Mouse (Mus musculus) ES-E14 (cell line): ENCODE measurements around the gene Car10. TPM values are rescaled to one million over a fixed set of nuclear protein-coding genes. Genes with fewer than 3 reads are reported as not detected.

ENCODE experiments used
- DNase-seq: peaks from one replicate; pipeline ENCODE4 v3.0.0-alpha.2; 2013; ENCODE audit warnings: low read depth, low spot score
- H3K27ac ChIP-seq: 2 replicates; pipeline ENCODE4 v1.5.1; 2012; ENCODE audit warnings: low read depth, mild to moderate bottlenecking, low read length, moderate library complexity, mixed read lengths; ENCODE audit not compliant: poor library complexity, insufficient read depth, severe bottlenecking
- H3K36me3 ChIP-seq: 2 replicates; pipeline ENCODE4 v1.6.1; 2012; ENCODE audit warnings: mild to moderate bottlenecking, low read length, moderate library complexity, mixed read lengths; ENCODE audit not compliant: control insufficient read depth, poor library complexity, insufficient read depth, severe bottlenecking
- H3K4me1 ChIP-seq, 2 experiments: fragments of 150-350 bp in 1 of 2; sonication (generic) in 1 of 2; 2 replicates each; pipeline ENCODE4 v1.6.1; 2012; ENCODE audit warnings: low read length in 2 of 2, mild to moderate bottlenecking in 1 of 2, mixed read lengths in 1 of 2; ENCODE audit not compliant: control insufficient read depth in 2 of 2, insufficient read depth in 2 of 2, poor library complexity in 1 of 2
- H3K4me3 ChIP-seq, 2 experiments: fragments of 150-350 bp in 1 of 2; sonication (generic) in 1 of 2; 2 replicates each; pipeline ENCODE4 v1.5.1; 2012; ENCODE audit warnings: low read length in 2 of 2, low read depth in 1 of 2, mild to moderate bottlenecking in 1 of 2, mixed read lengths in 1 of 2; ENCODE audit not compliant: insufficient read depth in 1 of 2, poor library complexity in 1 of 2, severe bottlenecking in 1 of 2
- H3K9ac ChIP-seq: 2 replicates; pipeline ENCODE4 v1.6.1; 2012; ENCODE audit warnings: low read depth, mild to moderate bottlenecking, low read length, mixed read lengths; ENCODE audit not compliant: poor library complexity, insufficient read depth, severe bottlenecking
- H3K9me3 ChIP-seq: fragments of 150-350 bp; sonication (generic); 2 replicates; pipeline ENCODE4 v1.6.1; 2012; ENCODE audit warnings: low read depth, mild to moderate bottlenecking, low read length; ENCODE audit not compliant: control insufficient read depth, insufficient read depth
- CHD2 ChIP-seq: IDR thresholded peaks from 2 replicates; pipeline ENCODE4 v1.6.1; 2014; ENCODE audit warnings: mild to moderate bottlenecking, low read depth, low read length, inconsistent platforms
- HCFC1 ChIP-seq: IDR thresholded peaks from 2 replicates; pipeline ENCODE4 v1.6.1; 2012; ENCODE audit warnings: low read length, inconsistent platforms, borderline replicate concordance; ENCODE audit not compliant: insufficient read depth
- MAFK ChIP-seq: IDR thresholded peaks from 2 replicates; pipeline ENCODE4 v1.6.1; 2014; ENCODE audit warnings: mild to moderate bottlenecking, low read depth, low read length, inconsistent platforms; ENCODE audit not compliant: insufficient read depth
- ZC3H11A ChIP-seq: IDR thresholded peaks from 2 replicates; pipeline ENCODE4 v1.6.1; 2012; ENCODE audit warnings: low read depth, mild to moderate bottlenecking, inconsistent platforms, low read length, borderline replicate concordance
- ZNF384 ChIP-seq: IDR thresholded peaks from 2 replicates; pipeline ENCODE4 v1.6.1; 2012; ENCODE audit warnings: low read depth, low read length, inconsistent platforms
- in situ Hi-C, 2 experiments: fragments of 600-800 bp; cut with MboI; formaldehyde crosslinking; loops; one replicate each; pipeline ENCODE4 v1.15.1; 2025; ENCODE audit warnings: low sequenced_read_pairs in 2 of 2, inconsistent platforms in 1 of 2; ENCODE audit not compliant: unreplicated experiment in 2 of 2
- total RNA-seq: library from RNA; depleted of rRNA; stranded (reverse); fragments of 300-350 nt; gene quantifications from 2 replicates; pipeline ENCODE4 v1.2.3, GENCODE M21; 2012

The Car10 gene
- total RNA-seq, 1 experiment = not detected

GRCm38 (mm10) chr11:93599755-93600154, 501.9 kb downstream of the Car10 start:
- H3K4me1 ChIP-seq = peaks cover 0 to 8% of the 10 kb centered on the region in 2 experiments; a peak in 1 of 4 replicates
- no peak overlapping the region for H3K4me3 ChIP-seq
- no peak overlapping the region for H3K27ac ChIP-seq
- in situ Hi-C loops = no loop called here
- no peaks in the 10 kb centered on the region for H3K36me3 ChIP-seq
- no peak overlapping the region for H3K9ac ChIP-seq
- H3K9me3 ChIP-seq = no peaks in the 10 kb centered on the region
- DNase-seq = no peak
- TF ChIP-seq ZC3H11A = no peak
- no peak for TF ChIP-seq HCFC1
- no peak for TF ChIP-seq ZNF384
- TF ChIP-seq MAFK = no peak
- no peak for TF ChIP-seq CHD2

GRCm38 (mm10) chr11:93603575-93603974, 505.7 kb downstream of the Car10 start:
- Histone ChIP-seq H3K4me3 (no peak overlapping the region), H3K36me3 (no peaks in the 10 kb centered on the region), H3K9ac (no peak overlapping the region), H3K9me3 (no peaks in the 10 kb centered on the region), H3K4me1 (peaks cover 0 to 16% of the 10 kb centered on the region in 2 experiments; a peak in 2 of 4 replicates), H3K27ac (no peak overlapping the region)
- TF ChIP-seq ZC3H11A = no peak
- no peak for TF ChIP-seq HCFC1
- DNase-seq = no peak
- in situ Hi-C loops = no loop called here

GRCm38 (mm10) chr11:93607111-93607510, 509.3 kb downstream of the Car10 start:
- Histone ChIP-seq H3K9me3 (no peaks in the 10 kb centered on the region), H3K4me3 (no peak overlapping the region), H3K36me3 (no peaks in the 10 kb centered on the region), H3K4me1 (peaks cover 0 to 13% of the 10 kb centered on the region in 2 experiments; a peak in 2 of 4 replicates), H3K9ac (no peak overlapping the region), H3K27ac (no peak overlapping the region)
- TF ChIP-seq ZC3H11A (no peak), ZNF384 (no peak), HCFC1 (no peak)
- in situ Hi-C loops = no loop called here
- DNase-seq = no peak

- in situ Hi-C loops = no loop called here
- Histone ChIP-seq H3K4me1 (peaks cover 0 to 11% of the 10 kb centered on the region in 2 experiments; a peak in 2 of 4 replicates), H3K36me3 (no peaks in the 10 kb centered on the region), H3K27ac (no peak overlapping the region; the same call in 1 of the 2 replicates), H3K9me3 (no peaks in the 10 kb centered on the region), H3K9ac (no peak overlapping the region), H3K4me3 (no peak overlapping the region)
- no peak for TF ChIP-seq ZC3H11A
- no peak for TF ChIP-seq CHD2
- TF ChIP-seq HCFC1 = no peak
- TF ChIP-seq ZNF384 = no peak
- no peak for TF ChIP-seq MAFK
- DNase-seq = peak; percentile 24
Measured at GRCm38 (mm10) chr11:93608716-93609115, 510.9 kb downstream of the Car10 start.

GRCm38 (mm10) chr11:93612071-93612470, 514.2 kb downstream of the Car10 start:
- no peak for DNase-seq
- no peaks in the 10 kb centered on the region for H3K36me3 ChIP-seq
- H3K4me1 ChIP-seq = peaks cover 0 to 20% of the 10 kb centered on the region in 2 experiments; a peak in 2 of 4 replicates
- no peak for TF ChIP-seq HCFC1
- TF ChIP-seq CHD2 = no peak
- no peak for TF ChIP-seq ZC3H11A
- TF ChIP-seq ZNF384 = no peak
- TF ChIP-seq MAFK = no peak
- H3K9ac ChIP-seq = no peak overlapping the region
- in situ Hi-C loops = no loop called here
- H3K9me3 ChIP-seq = no peaks in the 10 kb centered on the region
- no peak overlapping the region for H3K4me3 ChIP-seq
- H3K27ac ChIP-seq = no peak overlapping the region
